Mouse (Mus musculus) cortical plate, adult 2 months (tissue): ENCODE data around the gene Med12l.

Experiments
- CTCF ChIP-seq: fragments of 200-500 bp; IDR thresholded peaks from 2 replicates; pipeline ENCODE4 v1.5.1; 2011; ENCODE audit warnings: mild to moderate bottlenecking, control low read depth, low read length; ENCODE audit not compliant: insufficient read depth; ENCODE audit errors: extremely low read depth
- POLR2A ChIP-seq: fragments of 200-500 bp; IDR thresholded peaks from 2 replicates; pipeline ENCODE4 v1.6.1; 2011; ENCODE audit warnings: mild to moderate bottlenecking, low read length, control low read depth; ENCODE audit not compliant: insufficient read depth; ENCODE audit errors: extremely low read depth

GRCm38 (mm10) chr3:58990556-58990955, 15.1 kb upstream of the Med12l start:
- TF ChIP-seq POLR2A (no peak), CTCF (no peak)
